Mouse (Mus musculus) liver, embryonic 13.5 days (tissue): Measurements from ENCODE around the gene Gse1. TPM values are rescaled to one million over a fixed set of nuclear protein-coding genes. Genes with fewer than 3 reads are reported as not detected.
A peak's percentile ranks its signal among the peaks of the same experiment; 100 is the strongest.

Experiments
- ATAC-seq: fragments of 200-750 bp; cut with Nextera tagmentation; 2 replicates; pipeline ENCODE4 v1.8.0; 2017; ENCODE audit warnings: low read depth, mild to moderate bottlenecking, moderate number of reproducible peaks, moderate library complexity
- DNase-seq: peaks from one replicate; pipeline ENCODE4 v3.0.0; 2022
- H3K27ac ChIP-seq: fragments of 300-500 bp; sonication (generic); 2 replicates; pipeline ENCODE4 v1.5.1; 2015; ENCODE audit warnings: moderate library complexity, mild to moderate bottlenecking, inconsistent platforms
- H3K27me3 ChIP-seq: fragments of 300-500 bp; sonication (generic); 2 replicates; pipeline ENCODE4 v1.6.1; 2015; ENCODE audit warnings: mild to moderate bottlenecking, inconsistent platforms
- H3K36me3 ChIP-seq: fragments of 300-500 bp; sonication (generic); 2 replicates; pipeline ENCODE4 v1.6.1; 2015; ENCODE audit warnings: mild to moderate bottlenecking, inconsistent platforms
- H3K4me1 ChIP-seq: fragments of 300-500 bp; sonication (generic); replicated peaks from 2 replicates; pipeline ENCODE4 v1.6.1; 2015; ENCODE audit warnings: inconsistent platforms
- H3K4me2 ChIP-seq: fragments of 300-500 bp; sonication (generic); 2 replicates; pipeline ENCODE4 v1.6.1; 2015; ENCODE audit warnings: inconsistent platforms, mild to moderate bottlenecking, moderate library complexity
- H3K4me3 ChIP-seq: fragments of 300-500 bp; sonication (generic); replicated peaks from 2 replicates; pipeline ENCODE4 v1.5.1; 2015; ENCODE audit warnings: mild to moderate bottlenecking, inconsistent platforms
- H3K9ac ChIP-seq: fragments of 300-500 bp; sonication (generic); 2 replicates; pipeline ENCODE4 v1.6.1; 2015; ENCODE audit warnings: mild to moderate bottlenecking, inconsistent platforms
- H3K9me3 ChIP-seq: fragments of 300-500 bp; sonication (generic); replicated peaks from 2 replicates; pipeline ENCODE4 v1.6.1; 2016; ENCODE audit warnings: inconsistent platforms
- WGBS: fragments of 180-500 bp; shearing (Covaris S2); methylation state at CpG from one replicate; pipeline ENCODE4 v1.1.7; 2015; ENCODE audit not compliant: insufficient replicate concordance; 5-methylcytosine and 5-hydroxymethylcytosine counted together
- polyA plus RNA-seq: library from polyadenylated mRNA; unstranded; fragments of >200 nt; fragmentation: Nextera tagmentation; extraction: Ambion mirVana; gene quantifications from 2 replicates; pipeline ENCODE4 v1.2.1, GENCODE M21; 2015

Gse1 gene
- polyA plus RNA-seq, 1 experiment from 2014 or later, result 8.3 TPM

DNA sequence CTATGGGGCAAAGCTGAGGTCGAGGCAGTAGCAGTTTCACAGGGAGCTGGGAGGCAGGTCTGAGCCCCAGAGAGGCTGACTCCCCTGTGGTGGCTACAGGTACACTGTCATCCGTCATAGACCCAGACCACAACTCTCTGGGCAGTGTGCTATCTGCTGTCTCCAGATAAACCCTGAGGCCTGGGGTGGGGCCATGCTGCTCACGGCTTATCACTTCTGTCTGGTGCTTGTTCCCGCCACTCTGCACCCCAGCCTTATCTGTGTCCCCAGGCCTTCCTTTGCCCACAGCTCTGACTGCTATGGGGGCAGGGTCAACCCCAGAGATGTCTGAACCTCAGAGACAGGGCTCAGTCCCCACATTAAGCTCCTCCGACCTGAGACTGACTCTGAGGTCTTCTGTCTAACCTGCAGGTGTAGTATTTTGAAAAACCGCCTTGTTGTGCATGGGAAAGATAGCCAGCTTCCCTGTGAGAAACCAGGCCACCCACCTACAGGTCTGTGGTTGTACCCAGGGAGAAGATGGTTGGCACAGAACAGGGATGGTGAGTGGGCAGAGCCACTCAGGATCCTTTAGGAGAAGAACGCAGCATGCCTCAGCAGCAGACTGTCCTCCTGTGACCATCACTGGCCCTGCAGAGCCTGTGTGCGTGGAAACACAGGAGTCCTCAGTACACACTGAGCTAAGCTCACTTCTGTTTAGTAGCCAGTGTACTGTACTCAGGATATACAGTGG, 143.6 kb downstream of the Gse1 start:
- DNase-seq (peak; percentile 96), ATAC-seq (peak; percentile 86)
- Histone ChIP-seq H3K4me3 (peak overlapping the region; percentile 31), H3K4me2 (peak overlapping the region; percentile 75), H3K9me3 (no peaks in the 10 kb centered on the region), H3K27me3 (no peaks in the 10 kb centered on the region), H3K9ac (peak overlapping the region; percentile 82), H3K36me3 (no peaks in the 10 kb centered on the region), H3K4me1 (peaks cover 100% of the 10 kb centered on the region), H3K27ac (peak overlapping the region; percentile 96)
- WGBS, result 11% methylated on average over 8 of the region's 8 CpGs

- 42% methylated on average over 6 of the region's 6 CpGs for WGBS
- Histone ChIP-seq H3K27me3 (no peaks in the 10 kb centered on the region), H3K4me2 (peak overlapping the region; percentile 75)
Measured at GRCm38 (mm10) chr8:120372684-120373083, 144.4 kb downstream of the Gse1 start.

DNA sequence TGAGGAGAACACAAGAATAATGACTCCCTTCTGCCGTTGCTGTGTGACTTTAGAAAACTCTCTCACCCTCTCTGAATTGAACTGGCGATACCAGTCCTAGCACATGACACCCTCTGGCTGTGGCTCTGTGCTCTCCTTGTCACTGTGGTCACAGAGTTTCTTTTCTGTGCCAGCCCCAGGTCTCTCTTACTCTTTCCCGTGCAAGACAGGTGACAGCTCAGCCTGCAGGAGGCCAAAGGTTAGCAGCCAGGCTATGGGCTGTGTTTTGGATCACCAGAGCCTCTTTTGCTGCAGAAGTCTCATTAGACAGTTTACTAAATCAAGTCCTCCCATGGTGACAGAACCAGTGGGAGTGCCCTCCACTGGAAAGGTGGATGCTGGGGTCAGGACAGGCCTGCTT, 145.4 kb downstream of the Gse1 start:
- ATAC-seq (no peak), DNase-seq (no peak)
- H3K4me3 ChIP-seq, result no peak overlapping the region
- H3K9me3 ChIP-seq, result no peaks in the 10 kb centered on the region
- H3K27me3 ChIP-seq, result no peaks in the 10 kb centered on the region
- H3K9ac ChIP-seq, result peak overlapping the region; percentile 82
- no peak overlapping the region for H3K4me2 ChIP-seq
- H3K27ac ChIP-seq, result peak overlapping the region; percentile 96
- H3K36me3 ChIP-seq, result no peaks in the 10 kb centered on the region
- WGBS, result 53% methylated on average over 3 of the region's 3 CpGs
- H3K4me1 ChIP-seq, result peaks cover 100% of the 10 kb centered on the region

More at GRCm38 (mm10) chr8:120372684-120373083, 144.4 kb downstream of the Gse1 start:
- no peak overlapping the region for H3K4me3 ChIP-seq
- H3K27ac ChIP-seq, result peak overlapping the region; percentile 96
- H3K4me1 ChIP-seq, result peaks cover 100% of the 10 kb centered on the region
- H3K9me3 ChIP-seq, result no peaks in the 10 kb centered on the region
- ATAC-seq, result peak; percentile 2; the same call in 1 of the 2 replicates
- peak; percentile 26 for DNase-seq
- no peaks in the 10 kb centered on the region for H3K36me3 ChIP-seq
- peak overlapping the region; percentile 82 for H3K9ac ChIP-seq

DNA sequence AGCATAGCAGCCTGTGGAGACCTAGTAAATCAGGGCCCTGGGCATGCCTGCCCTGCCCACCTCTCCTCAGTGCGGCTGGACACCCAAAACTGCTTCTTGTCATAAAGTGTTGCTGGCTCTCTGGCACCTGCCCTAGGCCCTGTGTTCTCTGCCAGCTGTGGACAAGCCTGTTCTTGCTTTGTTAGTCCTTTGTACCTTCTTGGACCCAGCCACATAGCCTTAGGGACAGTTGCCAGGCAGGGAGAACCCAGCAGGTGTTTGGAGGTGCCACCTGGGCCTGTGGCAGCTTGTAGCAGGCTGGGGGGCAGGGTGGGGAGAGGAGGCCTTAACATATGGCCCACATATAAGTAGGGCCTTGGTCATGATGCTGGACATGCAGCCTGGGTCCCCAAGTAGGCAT, 145.8 kb downstream of the Gse1 start:
- Histone ChIP-seq H3K36me3 (no peaks in the 10 kb centered on the region), H3K27me3 (no peaks in the 10 kb centered on the region), H3K27ac (peak overlapping the region; percentile 96), H3K4me1 (peaks cover 100% of the 10 kb centered on the region), H3K4me2 (no peak overlapping the region), H3K9ac (peak overlapping the region; percentile 82), H3K9me3 (no peaks in the 10 kb centered on the region), H3K4me3 (no peak overlapping the region)
- 79% methylated on average over 1 of the region's 1 CpGs for WGBS
- ATAC-seq (no peak), DNase-seq (no peak)

- Histone ChIP-seq H3K9me3 (no peaks in the 10 kb centered on the region), H3K27me3 (no peaks in the 10 kb centered on the region), H3K9ac (peak overlapping the region; percentile 82), H3K4me3 (no peak overlapping the region), H3K4me2 (peak overlapping the region; percentile 2; the same call in 1 of the 2 replicates), H3K36me3 (no peaks in the 10 kb centered on the region), H3K27ac (peak overlapping the region; percentile 96), H3K4me1 (peaks cover 100% of the 10 kb centered on the region)
- no peak for DNase-seq
- 51% methylated on average over 9 of the region's 9 CpGs for WGBS
- no peak for ATAC-seq
Measured at GRCm38 (mm10) chr8:120374514-120374913, 146.3 kb downstream of the Gse1 start.

GRCm38 (mm10) chr8:120375170-120375569, 146.9 kb downstream of the Gse1 start:
- peak overlapping the region; percentile 96 for H3K27ac ChIP-seq
- H3K36me3 ChIP-seq, result no peaks in the 10 kb centered on the region
- peak; percentile 19; the same call in 1 of the 2 replicates for ATAC-seq
- no peaks in the 10 kb centered on the region for H3K9me3 ChIP-seq
- H3K27me3 ChIP-seq, result no peaks in the 10 kb centered on the region
- WGBS, result 5% methylated on average over 5 of the region's 5 CpGs
- H3K4me3 ChIP-seq, result no peak overlapping the region
- peaks cover 99% of the 10 kb centered on the region for H3K4me1 ChIP-seq
- DNase-seq, result peak; percentile 59
- peak overlapping the region; percentile 2; the same call in 1 of the 2 replicates for H3K4me2 ChIP-seq
- H3K9ac ChIP-seq, result peak overlapping the region; percentile 82

DNA sequence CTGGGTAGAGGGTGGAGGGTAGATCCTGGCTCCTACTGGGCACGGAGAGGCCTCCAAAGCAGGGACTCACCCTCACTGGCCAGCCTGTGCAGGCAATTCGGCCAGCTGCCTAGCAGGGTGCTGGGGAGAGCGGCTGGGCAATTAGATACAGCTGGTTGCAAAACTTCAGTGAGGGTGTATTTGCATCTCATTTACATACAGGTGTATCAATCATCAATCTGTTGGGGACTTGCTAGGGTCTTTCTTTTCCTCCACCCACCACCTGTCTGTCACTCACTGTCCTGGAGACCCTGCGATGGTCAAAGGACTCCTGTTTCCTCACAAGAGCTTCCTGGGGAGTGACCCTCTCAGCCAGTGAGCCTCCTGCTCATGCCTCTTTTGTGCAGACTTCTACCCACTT, 148.0 kb downstream of the Gse1 start:
- H3K4me2 ChIP-seq, result no peak overlapping the region
- ATAC-seq (no peak), DNase-seq (no peak)
- H3K27me3 ChIP-seq, result no peaks in the 10 kb centered on the region
- no peak overlapping the region for H3K4me3 ChIP-seq
- H3K9ac ChIP-seq, result peak overlapping the region; percentile 82
- peak overlapping the region; percentile 96 for H3K27ac ChIP-seq
- H3K36me3 ChIP-seq, result no peaks in the 10 kb centered on the region
- peaks cover 92% of the 10 kb centered on the region for H3K4me1 ChIP-seq
- no peaks in the 10 kb centered on the region for H3K9me3 ChIP-seq
- 74% methylated on average over 4 of the region's 4 CpGs for WGBS

DNA sequence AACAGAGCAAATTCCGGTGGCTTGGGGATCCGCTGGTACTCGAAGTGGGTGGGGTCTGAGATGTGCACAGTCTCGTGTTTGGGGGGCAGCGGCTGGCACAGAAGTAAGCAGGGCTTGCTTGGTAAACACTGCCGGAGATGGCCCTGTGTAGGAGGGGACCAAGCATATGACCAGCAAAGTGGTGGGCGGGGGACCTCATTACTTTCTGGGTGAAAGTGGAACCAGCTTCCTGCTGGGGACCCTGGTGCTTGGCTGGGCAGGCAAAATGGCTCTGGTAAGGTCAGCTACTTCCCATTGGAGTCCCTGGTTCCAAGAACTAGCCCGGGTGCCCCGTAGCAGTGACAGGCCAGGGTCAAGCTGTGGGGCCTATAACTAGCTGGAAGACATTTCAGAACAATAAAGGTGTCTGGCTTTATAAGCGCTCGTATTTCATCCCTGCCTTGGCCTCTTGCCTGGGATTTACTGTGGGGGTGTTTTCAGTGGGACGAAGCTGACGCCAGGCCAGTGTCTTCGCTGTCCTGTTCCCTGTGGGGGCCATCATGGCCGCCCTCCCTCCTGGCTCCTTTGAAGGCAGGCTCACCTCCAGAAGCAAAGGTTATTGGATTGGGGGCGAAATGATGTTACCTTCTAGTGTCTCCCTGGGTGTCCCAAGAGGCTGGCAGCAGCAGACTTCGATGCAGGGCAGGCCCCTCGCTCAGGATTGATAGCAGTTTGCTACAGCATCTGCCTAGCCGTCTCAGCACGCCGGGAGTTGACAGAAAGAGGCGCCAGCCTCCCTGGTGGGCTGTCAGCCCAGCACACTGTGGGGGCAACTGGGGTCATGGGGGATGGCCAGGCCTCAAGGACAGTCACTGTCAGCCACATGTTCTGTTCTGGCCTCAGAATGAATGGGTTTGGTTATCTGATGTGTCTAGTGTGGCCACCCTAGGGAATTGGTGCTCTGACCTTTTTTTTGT, 148.9 kb downstream of the Gse1 start:
- H3K4me2 ChIP-seq, result peak overlapping the region; percentile 23; the same call in 1 of the 2 replicates
- no peaks in the 10 kb centered on the region for H3K9me3 ChIP-seq
- peaks cover 83% of the 10 kb centered on the region for H3K4me1 ChIP-seq
- H3K36me3 ChIP-seq, result no peaks in the 10 kb centered on the region
- no peak overlapping the region for H3K4me3 ChIP-seq
- ATAC-seq, result no peak
- no peak for DNase-seq
- peak overlapping the region; percentile 96 for H3K27ac ChIP-seq
- no peaks in the 10 kb centered on the region for H3K27me3 ChIP-seq
- H3K9ac ChIP-seq, result peak overlapping the region; percentile 82
- WGBS, result 56% methylated on average over 22 of the region's 22 CpGs

- WGBS, result 8% methylated on average over 7 of the region's 7 CpGs
- Histone ChIP-seq H3K27me3 (no peaks in the 10 kb centered on the region), H3K4me3 (no peak overlapping the region), H3K27ac (peak overlapping the region; percentile 96), H3K4me2 (peak overlapping the region; percentile 32; the same call in 1 of the 2 replicates), H3K9ac (peak overlapping the region; percentile 82), H3K36me3 (no peaks in the 10 kb centered on the region), H3K4me1 (peaks cover 79% of the 10 kb centered on the region), H3K9me3 (no peaks in the 10 kb centered on the region)
- peak; percentile 21 for ATAC-seq
- DNase-seq, result no peak
Measured at GRCm38 (mm10) chr8:120377803-120378189, 149.5 kb downstream of the Gse1 start.

DNA sequence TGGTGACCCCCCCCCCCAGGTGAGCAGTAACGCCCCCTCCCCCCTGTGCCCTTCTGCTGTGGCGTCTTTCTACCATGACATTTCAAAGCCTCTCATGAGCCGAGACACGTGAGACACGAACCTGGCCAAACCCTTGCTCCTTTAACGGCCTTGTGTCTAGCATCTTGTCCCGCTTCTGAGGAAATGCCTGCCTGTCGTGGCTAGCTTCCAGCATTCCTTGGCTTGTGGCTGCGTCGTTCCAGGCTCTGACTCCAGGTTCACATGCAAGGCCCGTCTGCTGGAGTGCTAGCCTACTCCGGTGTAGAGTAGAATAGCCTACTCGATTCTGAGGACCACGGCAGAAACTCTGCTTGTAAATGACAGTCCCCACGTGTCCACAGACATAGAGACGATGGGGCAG, 150.1 kb downstream of the Gse1 start:
- Histone ChIP-seq H3K4me1 (peaks cover 79% of the 10 kb centered on the region), H3K36me3 (no peaks in the 10 kb centered on the region), H3K4me3 (no peak overlapping the region), H3K9me3 (no peaks in the 10 kb centered on the region), H3K27me3 (no peaks in the 10 kb centered on the region), H3K27ac (peak overlapping the region; percentile 96), H3K9ac (peak overlapping the region; percentile 82), H3K4me2 (peak overlapping the region; percentile 32; the same call in 1 of the 2 replicates)
- ATAC-seq (no peak), DNase-seq (no peak)
- WGBS, result 37% methylated on average over 16 of the region's 16 CpGs

DNA sequence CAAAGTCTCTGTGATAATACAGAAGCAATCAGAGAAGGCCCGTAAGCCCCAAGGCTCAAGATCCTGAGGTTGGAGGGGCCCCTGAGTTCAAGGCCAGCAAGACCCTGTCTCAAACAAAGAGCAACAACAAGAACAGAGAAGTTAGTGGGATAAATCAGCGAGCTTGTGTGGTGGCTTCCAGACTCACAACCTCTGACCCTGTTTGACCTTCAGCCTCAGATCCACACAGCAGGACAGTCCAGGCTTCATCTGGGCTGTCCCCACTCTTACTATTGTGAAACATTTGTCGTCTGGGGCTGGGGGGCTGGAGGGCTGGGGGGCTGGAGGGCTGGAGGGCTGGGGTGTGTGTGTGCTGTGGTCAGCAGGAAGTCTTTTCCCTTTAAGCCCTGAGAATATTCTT, 150.8 kb downstream of the Gse1 start:
- no peaks in the 10 kb centered on the region for H3K9me3 ChIP-seq
- H3K4me2 ChIP-seq, result no peak overlapping the region
- H3K27me3 ChIP-seq, result 0 out of 2 replicates have a peak, but pooled peaks cover 7% of the 10 kb centered on the region
- 50% methylated on average over 3 of the region's 3 CpGs for WGBS
- peaks cover 79% of the 10 kb centered on the region for H3K4me1 ChIP-seq
- H3K27ac ChIP-seq, result peak overlapping the region; percentile 96
- no peaks in the 10 kb centered on the region for H3K36me3 ChIP-seq
- H3K4me3 ChIP-seq, result no peak overlapping the region
- ATAC-seq (no peak), DNase-seq (no peak)
- 0 out of 2 replicates have a peak overlapping the region, but pooled peaks have one; percentile 82 for H3K9ac ChIP-seq
